Mouse (Mus musculus) heart, embryonic 13.5 days (tissue): ENCODE data around the gene Nxph3. TPM values are rescaled to one million over a fixed set of nuclear protein-coding genes. Genes with fewer than 3 reads are reported as not detected.

Experiments
- ATAC-seq: fragments of 200-750 bp; cut with Nextera tagmentation; 2 replicates; pipeline ENCODE4 v1.8.0; 2017; ENCODE audit warnings: moderate TSS enrichment; ENCODE audit not compliant: insufficient number of reproducible peaks, low FRiP score, low TSS enrichment; ENCODE audit errors: extremely low read depth
- H3K27ac ChIP-seq: fragments of 300-500 bp; sonication (generic); replicated peaks from 2 replicates; pipeline ENCODE4 v1.5.1; 2015; ENCODE audit warnings: moderate library complexity, mild to moderate bottlenecking, inconsistent platforms
- H3K27me3 ChIP-seq: fragments of 300-500 bp; sonication (generic); replicated peaks from 2 replicates; pipeline ENCODE4 v1.6.1; 2015; ENCODE audit warnings: mild to moderate bottlenecking, inconsistent platforms
- H3K36me3 ChIP-seq: fragments of 300-500 bp; sonication (generic); 2 replicates; pipeline ENCODE4 v1.6.1; 2015; ENCODE audit warnings: mild to moderate bottlenecking, inconsistent platforms
- H3K4me1 ChIP-seq: fragments of 300-500 bp; sonication (generic); 2 replicates; pipeline ENCODE4 v1.6.1; 2015; ENCODE audit warnings: inconsistent platforms
- H3K4me2 ChIP-seq: fragments of 300-500 bp; sonication (generic); 2 replicates; pipeline ENCODE4 v1.6.1; 2015; ENCODE audit warnings: inconsistent platforms, mild to moderate bottlenecking, moderate library complexity
- H3K4me3 ChIP-seq: fragments of 300-500 bp; sonication (generic); 2 replicates; pipeline ENCODE4 v1.5.1; 2015; ENCODE audit warnings: moderate library complexity, mild to moderate bottlenecking, inconsistent platforms
- H3K9ac ChIP-seq: fragments of 300-500 bp; sonication (generic); 2 replicates; pipeline ENCODE4 v1.6.1; 2015; ENCODE audit warnings: inconsistent platforms, mild to moderate bottlenecking, moderate library complexity
- H3K9me3 ChIP-seq: fragments of 300-500 bp; sonication (generic); 2 replicates; pipeline ENCODE4 v1.6.1; 2016; ENCODE audit warnings: inconsistent platforms
- WGBS: fragments of 180-500 bp; shearing (Covaris S2); methylation state at CpG from one replicate; pipeline ENCODE4 v1.1.7; 2015; ENCODE audit warnings: mixed read lengths; 5-methylcytosine and 5-hydroxymethylcytosine counted together
- polyA plus RNA-seq: library from polyadenylated mRNA; unstranded; fragments of >200 nt; fragmentation: Nextera tagmentation; extraction: Ambion mirVana; gene quantifications from 2 replicates; pipeline ENCODE4 v1.2.1, GENCODE M21; 2015

The Nxph3 gene
- polyA plus RNA-seq, 1 experiment from 2014 or later, result 0.21 TPM

DNA sequence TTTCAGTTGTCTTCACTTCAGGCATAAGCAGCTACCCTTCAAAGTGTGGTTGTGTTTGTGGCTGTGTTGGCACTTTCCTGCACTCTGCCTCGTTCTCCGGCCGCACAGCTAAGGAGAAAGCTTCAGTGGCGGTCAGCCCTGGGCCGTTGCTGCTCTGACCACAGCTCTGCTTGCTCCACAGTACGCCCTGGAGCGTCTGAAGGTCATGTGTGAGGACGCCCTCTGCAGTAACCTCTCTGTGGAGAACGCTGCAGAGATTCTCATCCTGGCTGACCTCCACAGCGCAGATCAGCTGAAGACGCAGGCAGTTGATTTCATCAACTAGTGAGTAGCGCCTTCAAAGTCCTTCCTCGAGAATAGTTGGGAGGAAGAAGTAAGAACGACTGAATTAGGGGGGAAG is 24.3 kb downstream of the Nxph3 start:
- Histone ChIP-seq H3K9me3 (no peaks in the 10 kb centered on the region), H3K36me3 (peaks cover 91% of the 10 kb centered on the region), H3K4me1 (peaks cover 27% of the 10 kb centered on the region), H3K27ac (peak overlapping the region; percentile 34), H3K9ac (peak overlapping the region; percentile 56), H3K4me2 (no peak overlapping the region), H3K4me3 (no peak overlapping the region), H3K27me3 (no peaks in the 10 kb centered on the region)
- ATAC-seq, result peak; percentile 40; the same call in 1 of the 2 replicates
- WGBS, result 65% methylated on average over 14 of the region's 14 CpGs

DNA sequence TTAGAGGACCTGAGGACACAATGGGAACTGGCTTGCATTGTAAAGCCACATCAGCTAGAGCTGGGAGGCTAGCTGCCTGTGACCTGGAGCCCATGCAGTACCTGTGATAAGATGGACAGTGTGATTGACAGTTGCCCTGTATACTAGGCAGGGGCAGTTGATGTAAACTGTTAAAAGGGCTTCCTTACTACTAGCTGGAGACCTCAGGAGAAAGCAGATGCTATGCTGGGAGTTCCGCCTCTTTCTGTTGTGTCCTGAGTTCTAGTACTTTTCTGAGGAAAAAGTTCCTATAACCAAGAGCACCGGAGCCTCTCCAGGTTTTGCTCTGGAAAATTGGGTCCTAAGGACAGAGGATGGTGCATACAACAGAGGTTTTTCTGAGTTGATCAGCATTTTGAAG is 27.1 kb downstream of the Nxph3 start:
- no peak overlapping the region for H3K4me2 ChIP-seq
- 99% methylated on average over 2 of the region's 2 CpGs for WGBS
- no peaks in the 10 kb centered on the region for H3K27me3 ChIP-seq
- no peak overlapping the region for H3K27ac ChIP-seq
- peaks cover 91% of the 10 kb centered on the region for H3K36me3 ChIP-seq
- H3K4me3 ChIP-seq, result no peak overlapping the region
- H3K9me3 ChIP-seq, result no peaks in the 10 kb centered on the region
- peaks cover 27% of the 10 kb centered on the region for H3K4me1 ChIP-seq
- H3K9ac ChIP-seq, result no peak overlapping the region
- no peak for ATAC-seq

DNA sequence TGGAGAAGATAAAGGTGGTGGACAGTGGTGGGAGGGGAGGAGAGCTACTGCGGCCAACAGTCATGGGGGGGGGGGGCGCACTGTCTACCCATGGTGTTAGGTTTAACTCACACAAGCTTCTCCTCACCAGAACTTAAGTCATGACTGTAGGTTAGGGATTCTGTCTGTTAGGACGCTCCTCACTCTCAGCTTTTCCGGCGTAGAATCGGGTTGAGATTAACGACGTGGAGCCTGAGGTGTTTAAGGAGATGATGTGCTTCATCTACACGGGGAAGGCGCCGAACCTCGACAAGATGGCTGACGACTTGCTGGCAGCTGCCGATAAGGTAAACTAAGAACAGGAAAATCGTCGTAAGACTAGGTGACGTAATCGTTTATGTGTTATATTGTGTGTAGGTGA is 28.7 kb downstream of the Nxph3 start:
- H3K4me2 ChIP-seq, result no peak overlapping the region
- H3K27me3 ChIP-seq, result no peaks in the 10 kb centered on the region
- H3K4me1 ChIP-seq, result peaks cover 20% of the 10 kb centered on the region
- H3K36me3 ChIP-seq, result peaks cover 81% of the 10 kb centered on the region
- H3K27ac ChIP-seq, result no peak overlapping the region
- whole genome bisulfite sequencing, result 92% methylated on average over 18 of the region's 18 CpGs
- no peak for ATAC-seq
- H3K9ac ChIP-seq, result no peak overlapping the region
- no peak overlapping the region for H3K4me3 ChIP-seq
- no peaks in the 10 kb centered on the region for H3K9me3 ChIP-seq

DNA sequence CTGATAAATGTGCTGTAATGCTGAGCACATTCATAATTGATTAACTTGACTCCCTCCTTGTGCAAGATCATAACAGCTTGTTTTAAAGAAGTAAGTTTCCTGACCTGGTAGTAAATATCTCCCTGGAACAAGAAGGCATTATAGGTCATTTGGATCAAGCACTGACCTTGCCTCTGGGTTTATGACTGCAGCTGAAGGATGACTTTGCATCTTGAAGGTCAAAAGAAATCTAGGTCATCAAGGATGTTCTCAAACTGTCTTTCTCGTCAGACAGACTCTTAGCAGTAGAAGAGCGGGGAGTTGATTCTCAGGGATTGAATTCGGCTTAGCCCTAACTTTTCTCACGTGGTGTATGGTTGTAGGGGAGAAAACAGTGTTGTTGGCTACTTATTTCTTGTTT is 33.7 kb downstream of the Nxph3 start:
- ATAC-seq, result no peak
- Histone ChIP-seq H3K4me1 (no peaks in the 10 kb centered on the region), H3K36me3 (peaks cover 66% of the 10 kb centered on the region), H3K27me3 (no peaks in the 10 kb centered on the region), H3K9ac (no peak overlapping the region), H3K9me3 (no peaks in the 10 kb centered on the region), H3K27ac (no peak overlapping the region), H3K4me2 (no peak overlapping the region), H3K4me3 (no peak overlapping the region)
- WGBS, result 85% methylated on average over 4 of the region's 4 CpGs

DNA sequence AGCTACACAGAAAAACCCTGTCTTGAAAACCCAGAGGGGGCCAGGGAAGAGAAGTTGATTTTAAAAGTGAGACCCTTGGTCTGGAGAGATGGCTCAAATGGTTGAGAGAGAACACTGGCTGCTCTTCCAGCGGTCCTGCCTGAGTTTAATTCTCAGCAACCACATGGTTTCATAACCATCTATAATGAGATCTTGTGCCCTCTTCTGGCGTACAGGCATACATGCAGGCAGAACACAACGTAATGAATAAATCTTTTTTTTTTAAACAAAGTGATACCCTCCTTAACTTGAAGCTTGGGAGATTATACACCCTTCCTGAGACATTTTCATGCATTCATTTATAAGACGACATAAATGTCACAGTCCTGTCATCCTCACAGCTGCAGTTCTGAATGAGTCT is 34.9 kb downstream of the Nxph3 start:
- no peaks in the 10 kb centered on the region for H3K27me3 ChIP-seq
- no peaks in the 10 kb centered on the region for H3K9me3 ChIP-seq
- no peaks in the 10 kb centered on the region for H3K4me1 ChIP-seq
- ATAC-seq, result no peak
- H3K36me3 ChIP-seq, result peaks cover 66% of the 10 kb centered on the region
- H3K27ac ChIP-seq, result no peak overlapping the region
- 83% methylated on average over 4 of the region's 4 CpGs for whole genome bisulfite sequencing
- no peak overlapping the region for H3K4me2 ChIP-seq
- no peak overlapping the region for H3K4me3 ChIP-seq
- no peak overlapping the region for H3K9ac ChIP-seq

DNA sequence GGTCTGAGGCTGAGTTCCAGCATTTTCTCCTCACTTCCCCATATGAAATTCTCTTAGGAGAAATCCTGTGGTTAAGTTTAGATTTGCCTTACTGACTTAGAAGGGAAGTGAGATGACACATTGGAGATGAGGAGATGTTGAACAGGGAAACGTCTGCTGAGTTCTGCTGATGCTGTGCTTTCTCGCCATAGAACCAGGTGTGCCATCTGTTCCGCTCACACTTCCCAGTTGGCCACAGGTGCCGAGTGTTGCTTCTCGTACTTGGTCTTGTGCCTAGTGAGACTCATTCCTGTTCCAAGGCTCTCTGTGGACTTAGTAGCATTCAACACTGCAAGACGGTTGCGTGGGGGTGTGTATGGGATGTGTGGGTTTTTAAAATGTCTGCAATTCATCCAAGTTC is 38.0 kb downstream of the Nxph3 start:
- WGBS, result 87% methylated on average over 7 of the region's 7 CpGs
- no peak for ATAC-seq
- Histone ChIP-seq H3K36me3 (peaks cover 72% of the 10 kb centered on the region), H3K27ac (no peak overlapping the region), H3K4me1 (peaks cover 10% of the 10 kb centered on the region), H3K4me2 (no peak overlapping the region), H3K4me3 (no peak overlapping the region), H3K9me3 (no peaks in the 10 kb centered on the region), H3K9ac (no peak overlapping the region), H3K27me3 (no peaks in the 10 kb centered on the region)

DNA sequence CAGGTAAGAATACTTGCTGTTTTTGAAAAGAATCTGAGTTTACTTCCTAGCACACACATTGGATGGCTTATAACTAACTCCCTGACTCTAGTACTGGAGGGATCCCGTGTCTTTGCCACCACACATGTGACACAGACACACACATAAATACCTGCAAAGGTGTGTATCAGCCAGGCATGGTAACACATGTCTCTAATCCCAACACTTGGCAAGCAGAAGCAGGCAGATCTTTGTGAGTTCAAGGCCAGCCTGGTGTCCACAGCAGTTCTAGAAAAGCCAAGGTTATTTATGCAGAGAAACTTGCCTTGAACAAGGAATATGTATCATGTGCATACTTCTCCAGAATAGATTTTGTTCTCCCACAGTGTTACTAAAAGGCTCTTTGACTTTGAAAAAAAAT is 40.9 kb downstream of the Nxph3 start:
- peaks cover 10% of the 10 kb centered on the region for H3K4me1 ChIP-seq
- no peaks in the 10 kb centered on the region for H3K9me3 ChIP-seq
- no peak overlapping the region for H3K27ac ChIP-seq
- ATAC-seq, result no peak
- H3K36me3 ChIP-seq, result peaks cover 58% of the 10 kb centered on the region
- WGBS, result 89% methylated on average over 1 of the region's 1 CpGs
- H3K9ac ChIP-seq, result no peak overlapping the region
- no peaks in the 10 kb centered on the region for H3K27me3 ChIP-seq
- H3K4me3 ChIP-seq, result no peak overlapping the region
- no peak overlapping the region for H3K4me2 ChIP-seq

DNA sequence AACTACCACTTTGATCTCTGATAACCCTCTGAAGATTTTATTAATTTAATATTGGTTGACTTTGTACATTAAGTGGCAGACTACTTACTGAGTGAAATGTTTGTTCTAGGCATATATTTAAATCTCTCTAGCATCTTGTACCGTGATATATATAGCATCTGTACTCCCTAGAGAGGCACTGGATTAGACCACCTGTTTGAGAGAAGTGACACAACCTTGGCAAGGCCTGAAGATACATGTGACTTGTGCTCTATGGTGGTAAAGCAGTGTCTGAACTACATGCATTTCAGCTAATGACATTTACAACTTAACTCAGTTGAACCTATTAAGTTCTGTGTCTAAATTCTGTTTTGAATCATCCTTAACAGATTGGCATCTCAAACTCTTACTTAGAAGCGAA is 41.4 kb downstream of the Nxph3 start:
- Histone ChIP-seq H3K9ac (no peak overlapping the region), H3K4me3 (no peak overlapping the region), H3K4me2 (no peak overlapping the region), H3K36me3 (peaks cover 57% of the 10 kb centered on the region), H3K4me1 (peaks cover 10% of the 10 kb centered on the region), H3K9me3 (no peaks in the 10 kb centered on the region), H3K27ac (no peak overlapping the region), H3K27me3 (no peaks in the 10 kb centered on the region)
- ATAC-seq, result no peak
- 66% methylated on average over 2 of the region's 2 CpGs for WGBS

DNA sequence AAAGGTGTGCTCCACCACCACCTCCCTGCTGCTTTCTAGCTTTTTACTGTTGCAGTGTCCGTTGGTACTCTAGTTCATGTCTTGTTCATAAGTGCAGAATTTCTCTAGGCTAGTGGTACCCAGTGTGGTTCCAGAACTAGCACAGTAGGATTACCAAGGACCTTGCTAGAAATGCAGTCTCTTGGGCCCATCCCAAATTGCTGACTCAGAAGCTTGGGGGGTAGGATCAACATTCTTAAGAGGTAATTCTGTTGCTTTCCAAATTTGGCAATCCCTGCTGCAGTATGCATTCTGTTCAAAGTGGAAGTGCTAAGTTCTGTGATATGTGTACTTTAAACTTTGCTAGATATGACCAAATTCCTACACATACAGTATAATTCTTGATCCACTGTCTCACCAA is 46.6 kb downstream of the Nxph3 start:
- 94% methylated on average over 1 of the region's 1 CpGs for WGBS
- Histone ChIP-seq H3K9ac (no peak overlapping the region), H3K4me3 (no peak overlapping the region), H3K4me2 (no peak overlapping the region), H3K4me1 (peaks cover 10% of the 10 kb centered on the region), H3K27ac (no peak overlapping the region), H3K9me3 (no peaks in the 10 kb centered on the region), H3K27me3 (no peaks in the 10 kb centered on the region), H3K36me3 (peaks cover 30% of the 10 kb centered on the region)
- no peak for ATAC-seq

DNA sequence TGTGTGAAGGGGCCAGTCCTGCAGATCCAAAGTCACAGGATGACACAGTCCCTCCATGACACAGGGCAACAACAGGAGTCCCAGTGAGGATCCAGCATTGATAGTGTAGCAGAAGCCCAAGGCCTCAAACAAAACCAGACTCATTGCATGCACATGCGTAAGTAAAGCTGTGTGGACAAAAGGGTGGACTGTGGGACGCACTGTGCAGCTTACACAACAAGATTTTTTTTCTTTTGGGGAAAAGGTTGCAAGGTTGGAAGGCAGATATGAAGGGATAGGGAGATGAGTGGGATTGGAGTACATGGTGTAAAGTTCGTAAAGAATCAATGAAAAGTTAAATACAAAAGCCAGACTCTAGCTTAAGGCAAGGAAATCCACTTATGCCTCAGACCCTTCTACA is 52.2 kb downstream of the Nxph3 start:
- Histone ChIP-seq H3K27me3 (no peaks in the 10 kb centered on the region), H3K4me2 (no peak overlapping the region), H3K36me3 (peaks cover 15% of the 10 kb centered on the region), H3K4me3 (no peak overlapping the region), H3K9me3 (no peaks in the 10 kb centered on the region), H3K9ac (no peak overlapping the region), H3K27ac (no peak overlapping the region), H3K4me1 (0 out of 2 replicates have a peak, but pooled peaks cover 4% of the 10 kb centered on the region)
- no peak for ATAC-seq
- 93% methylated on average over 3 of the region's 3 CpGs for WGBS

DNA sequence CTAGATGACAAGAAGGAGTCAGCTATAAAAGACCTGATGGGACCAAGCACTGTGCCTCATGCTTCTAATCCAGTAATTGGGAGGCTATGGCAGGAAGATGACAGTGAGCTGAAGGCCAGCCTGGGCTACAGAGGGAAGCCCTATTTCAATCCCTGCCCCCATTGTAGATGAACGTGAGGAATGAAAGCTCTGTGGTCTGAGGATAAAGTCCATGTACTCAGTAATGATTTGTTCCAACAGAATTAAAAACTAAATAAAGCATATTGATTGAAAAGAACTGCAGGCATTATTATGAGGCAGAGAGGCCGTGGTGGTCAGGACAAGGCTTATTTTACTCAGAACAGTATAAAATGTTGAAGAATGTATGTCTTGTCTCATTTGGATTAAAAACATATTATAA is 53.5 kb downstream of the Nxph3 start:
- Histone ChIP-seq H3K27ac (no peak overlapping the region), H3K4me1 (0 out of 2 replicates have a peak, but pooled peaks cover 4% of the 10 kb centered on the region), H3K9ac (no peak overlapping the region), H3K4me2 (no peak overlapping the region), H3K9me3 (no peaks in the 10 kb centered on the region), H3K4me3 (no peak overlapping the region), H3K36me3 (peaks cover 9% of the 10 kb centered on the region), H3K27me3 (no peaks in the 10 kb centered on the region)
- 89% methylated on average over 2 of the region's 2 CpGs for WGBS
- no peak for ATAC-seq
